Mouse (Mus musculus) testis, adult 2 months (tissue): ENCODE results near the gene Lef1.

Experiments
- CTCF ChIP-seq: fragments of 200-500 bp; IDR thresholded peaks from 2 replicates; pipeline ENCODE4 v1.5.1; 2012; ENCODE audit warnings: low read depth, mild to moderate bottlenecking, inconsistent platforms, low read length, moderate library complexity; ENCODE audit not compliant: control insufficient read depth, insufficient read depth, insufficient replicate concordance
- POLR2A ChIP-seq: fragments of 200-500 bp; IDR thresholded peaks from 2 replicates; pipeline ENCODE4 v1.6.1; 2012; ENCODE audit warnings: low read depth, mild to moderate bottlenecking, inconsistent platforms, low read length, moderate library complexity; ENCODE audit not compliant: control insufficient read depth

- TF ChIP-seq CTCF = no peak
- TF ChIP-seq POLR2A = no peak
Observed at GRCm38 (mm10) chr3:131138224-131138623, 28.0 kb downstream of the Lef1 start.
